Mouse (Mus musculus) v-Abl transformed pro-B cells (cell line): ENCODE results near the gene Ctsq.
"Not testable (repeated sequence)": the region's sequence is repeated elsewhere in the genome, so short reads cannot be mapped to it uniquely, and the experiment has no call there.

Source experiments
- in situ Hi-C, 2 experiments: fragments of 400-800 bp; cut with MboI; formaldehyde crosslinking; loops; one replicate each; pipeline ENCODE4 v1.15.1; 2025; ENCODE audit not compliant: unreplicated experiment in 2 of 2

The Ctsq gene

GRCm38 (mm10) chr13:61040531-61040930 is at the start of gene Ctsq:
Gene Ctsq (minus strand): TSS chr13:61040631.
- in situ Hi-C loops = no loop called here

DNA sequence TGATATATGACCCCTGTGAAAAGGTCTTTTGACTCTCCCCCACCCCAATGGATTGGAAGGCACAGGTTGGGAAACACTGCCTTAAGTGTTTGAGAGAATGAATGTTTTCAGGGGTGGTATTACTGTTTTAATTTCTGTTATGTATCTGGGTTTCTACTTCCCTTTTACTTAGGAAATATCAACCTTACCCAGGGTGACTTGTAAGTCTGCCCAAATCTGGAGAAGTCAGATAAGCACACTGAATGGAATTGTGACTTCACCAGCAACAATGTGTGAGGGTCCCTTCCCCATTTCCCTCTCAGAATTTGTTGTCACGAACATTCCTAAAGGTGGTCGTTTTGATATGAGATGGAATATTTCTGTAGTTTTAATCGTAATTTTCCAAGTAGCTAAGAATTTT is 17.6 kb downstream of the Ctsq start:
- in situ Hi-C loops = no loop called here

- in situ Hi-C loops = no loop called here
These were observed 18.6 kb downstream of the Ctsq start for GRCm38 (mm10) chr13:61021844-61022243.

DNA sequence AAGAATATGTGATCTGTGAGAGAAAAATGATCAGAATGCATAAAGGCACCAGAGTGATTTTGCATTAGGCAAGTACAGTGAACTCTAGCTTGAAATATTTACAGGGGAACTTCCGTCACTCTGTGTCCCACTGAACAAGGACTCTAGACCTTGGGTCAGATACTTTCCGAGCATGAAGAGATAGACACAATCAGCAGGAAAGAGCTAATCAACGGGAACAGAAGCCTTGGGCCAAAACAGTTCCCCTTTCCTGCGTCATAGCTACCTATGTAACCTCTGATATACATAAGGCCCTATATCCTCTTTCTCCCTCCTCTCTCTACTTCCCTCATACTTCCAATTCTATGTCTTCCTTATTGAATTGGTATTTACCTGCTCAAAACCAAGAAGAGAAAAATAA is 30.3 kb downstream of the Ctsq start:
- in situ Hi-C loops = no loop called here

DNA sequence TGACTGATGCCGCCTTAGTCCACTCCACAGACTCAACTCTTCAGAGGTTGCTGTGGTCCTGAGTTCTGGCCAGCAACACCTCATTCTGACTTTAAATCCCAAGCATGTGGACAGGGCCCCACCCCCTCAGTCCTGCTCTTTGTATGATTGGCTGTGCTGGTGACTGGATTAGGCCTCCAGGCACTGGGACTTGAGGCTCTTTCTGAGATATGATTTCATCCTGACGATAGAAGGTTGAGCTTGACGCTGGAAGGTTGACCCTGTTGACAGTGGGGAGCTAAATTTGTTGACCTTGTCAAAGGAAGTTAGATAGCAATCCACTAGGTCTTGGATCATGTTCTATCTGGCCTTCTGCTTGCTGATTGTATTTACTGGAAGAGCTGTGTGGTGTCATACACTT is 34.6 kb downstream of the Ctsq start, which contains the start of gene Ctsj:
Gene Ctsj (minus strand): TSS at position 101 of the 400 bp plus-strand sequence.
- in situ Hi-C loops = no loop called here

DNA sequence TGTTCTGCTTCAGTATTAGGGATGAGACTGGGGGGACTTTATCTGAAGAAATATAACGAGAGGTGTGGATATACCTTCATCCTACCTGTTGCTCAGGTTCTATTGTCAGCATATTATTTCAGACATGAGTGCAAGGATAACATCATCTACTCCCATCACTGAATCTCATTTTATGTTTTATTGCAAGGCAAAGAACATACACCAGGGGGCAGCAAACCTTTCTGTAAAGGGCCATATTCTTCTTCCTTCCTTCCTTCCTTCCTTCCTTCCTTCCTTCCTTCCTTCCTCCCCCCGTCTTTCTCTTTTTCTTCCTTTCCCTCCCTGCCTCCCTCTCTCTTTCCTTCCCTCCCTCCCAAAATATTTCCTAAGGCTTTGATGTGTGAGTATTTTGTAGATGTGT is 42.8 kb downstream of the Ctsq start:
- in situ Hi-C loops = no loop called here

GRCm38 (mm10) chr13:60986915-60987314 is 53.5 kb downstream of the Ctsq start:
- in situ Hi-C loops = not testable (repeated sequence)
